8 mouse cellular contexts compared by ENCODE assay signal in genomic region chr12:89505121-89505764, GRCm38 (mm10).
DNase-seq lines count a peak whose midpoint lies in the region; ATAC-seq lines count a peak whose summit lies in the region.

No protein-coding gene starts in this region.

- H3K27me3 ChIP-seq in liver, embryonic 11.5 days (replicated peaks; ENCODE audit: control insufficient read depth, insufficient read depth, low read length), result no peaks in the 10 kb centered on the region
- H3K27me3 ChIP-seq in hindbrain, embryonic 15.5 days, result no peaks in the 10 kb centered on the region
- no peaks in the 10 kb centered on the region for H3K27me3 ChIP-seq in neural tube, embryonic 14.5 days (ENCODE audit: control insufficient read depth, insufficient read depth, low read length)

- no peak overlapping the region for H3K27ac ChIP-seq in liver, embryonic 11.5 days (ENCODE audit: low read depth, low read length)
- H3K27ac ChIP-seq in hindbrain, embryonic 15.5 days (replicated peaks), result peak overlapping the region; percentile 58; the same call in 1 of the 2 replicates
- H3K27ac ChIP-seq in neural tube, embryonic 14.5 days (ENCODE audit: low read depth, low read length), result no peak overlapping the region

- WGBS in liver, embryonic 11.5 days, result 47% methylated on average over 2 of the region's 2 CpGs
- WGBS in hindbrain, embryonic 15.5 days, result 7% methylated on average over 2 of the region's 2 CpGs
- WGBS in neural tube, embryonic 14.5 days, result 8% methylated on average over 2 of the region's 2 CpGs

- no peak for ATAC-seq in liver, embryonic 11.5 days (replicated peaks; ENCODE audit: low FRiP score)
- ATAC-seq in hindbrain, embryonic 15.5 days (ENCODE audit: low FRiP score, low read depth), result peak; percentile 84
- peak; percentile 80 for ATAC-seq in neural tube, embryonic 14.5 days (ENCODE audit: low read depth)

- no peak overlapping the region for H3K4me3 ChIP-seq in liver, embryonic 11.5 days (ENCODE audit: low read depth, low read length)
- H3K4me3 ChIP-seq in hindbrain, embryonic 15.5 days, result no peak overlapping the region
- H3K4me3 ChIP-seq in neural tube, embryonic 14.5 days (ENCODE audit: low read depth, low read length), result no peak overlapping the region

- DNase-seq in liver, result peak; percentile 17
- DNase-seq in liver, embryonic 11.5 days (ENCODE audit: low spot score), result no peak
- peak; percentile 54 for DNase-seq in adipocyte (ENCODE audit: low spot score)
- DNase-seq in embryo, embryonic 11 days, result peak; percentile 84
- DNase-seq in left cerebral cortex, postnatal 4 days, result peak; percentile 71
- DNase-seq in urinary bladder, adult 2 months (ENCODE audit: low spot score), result no peak

- intact Hi-C loops in left cerebral cortex, postnatal 4 days (cut with DNase I), result loop anchor here (10.0 kb wide), 1 partner anchor 1820 kb away; no protein-coding TSS in a partner anchor

- H3K4me1 ChIP-seq in liver, embryonic 11.5 days (replicated peaks; ENCODE audit: control insufficient read depth, insufficient read depth, low read length), result no peaks in the 10 kb centered on the region
- peaks cover 9% of the 10 kb centered on the region; the same call in 1 of the 2 replicates for H3K4me1 ChIP-seq in hindbrain, embryonic 15.5 days (replicated peaks)
- no peaks in the 10 kb centered on the region for H3K4me1 ChIP-seq in neural tube, embryonic 14.5 days (ENCODE audit: control insufficient read depth, insufficient read depth, low read length)

- no peaks in the 10 kb centered on the region for H3K36me3 ChIP-seq in liver, embryonic 11.5 days (ENCODE audit: control insufficient read depth, insufficient read depth, low read length)
- no peaks in the 10 kb centered on the region for H3K36me3 ChIP-seq in hindbrain, embryonic 15.5 days
- no peaks in the 10 kb centered on the region for H3K36me3 ChIP-seq in neural tube, embryonic 14.5 days (ENCODE audit: control insufficient read depth, insufficient read depth, low read length)

- H3K4me2 ChIP-seq in liver, embryonic 11.5 days, result no peak overlapping the region
- no peak overlapping the region for H3K4me2 ChIP-seq in hindbrain, embryonic 15.5 days
- H3K4me2 ChIP-seq in neural tube, embryonic 14.5 days (ENCODE audit: low read depth, low read length), result no peak overlapping the region

- no peaks in the 10 kb centered on the region for H3K9me3 ChIP-seq in liver, embryonic 11.5 days (ENCODE audit: control insufficient read depth, low read length)
- no peaks in the 10 kb centered on the region for H3K9me3 ChIP-seq in hindbrain, embryonic 15.5 days
- no peaks in the 10 kb centered on the region for H3K9me3 ChIP-seq in neural tube, embryonic 14.5 days (ENCODE audit: control insufficient read depth, low read length)

- H3K9ac ChIP-seq in liver, embryonic 11.5 days (ENCODE audit: low read depth, low read length), result no peak overlapping the region
- no peak overlapping the region for H3K9ac ChIP-seq in hindbrain, embryonic 15.5 days
- no peak overlapping the region for H3K9ac ChIP-seq in neural tube, embryonic 14.5 days (replicated peaks; ENCODE audit: low read depth, low read length)

Comparison
In these comparisons a context has a peak if more than half of its experiments do, and no peak if none do; other contexts are left out.
1. DNase-seq: peak in liver (single experiment), adipocyte (single experiment), embryo, embryonic 11 days (single experiment) and left cerebral cortex, postnatal 4 days (single experiment); none in liver, embryonic 11.5 days (single experiment) and urinary bladder, adult 2 months (single experiment).